Mouse (Mus musculus): ENCODE data around the gene Chrng. TPM values are rescaled to one million over a fixed set of nuclear protein-coding genes. Genes with fewer than 3 reads are reported as not detected.

The Chrng gene
- polyA plus RNA-seq, 1 experiment = 376 TPM

GRCm38 (mm10) chr1:87180896-87181295, 23.6 kb upstream of the Chrng start:
- Histone ChIP-seq H3K79me2 (ENCODE audit: control insufficient read depth, insufficient read depth) (no peaks in the 10 kb centered on the region), H3K36me3 (ENCODE audit: control insufficient read depth, insufficient read depth) (no peaks in the 10 kb centered on the region), H3ac (ENCODE audit: control insufficient read depth, insufficient read length) (no peak overlapping the region), H3K4me3 (no peak overlapping the region), H3K27me3 (ENCODE audit: control insufficient read depth, insufficient read depth, insufficient read length) (no peaks in the 10 kb centered on the region), H3K4me2 (ENCODE audit: low read depth) (peak overlapping the region; percentile 59)
- TF ChIP-seq POLR2AphosphoS2 (IDR thresholded peaks at IDR 0.05; ENCODE audit: insufficient read length, low read depth) = no peak
- no peak for TF ChIP-seq TCF3 (IDR thresholded peaks at IDR 0.05; ENCODE audit: insufficient read length, low read depth)
- peak; percentile 11 for TF ChIP-seq POLR2A (IDR thresholded peaks at IDR 0.05; ENCODE audit: insufficient read length, low read depth)
- peak in 1 of 3 experiments; percentile 40 for TF ChIP-seq MYOD1 (IDR thresholded peaks at IDR 0.05; ENCODE audit: control insufficient read depth in 1 of 3, insufficient read length in 2 of 3, low read depth in 2 of 3)
- TF ChIP-seq MYOG (IDR thresholded peaks at IDR 0.05; ENCODE audit: control insufficient read depth in 1 of 3, insufficient read depth in 1 of 3, insufficient read length in 2 of 3, low read depth in 2 of 3) = no peak
- no peak for TF ChIP-seq TCF12 (IDR thresholded peaks at IDR 0.05; ENCODE audit: insufficient read depth, poor library complexity, severe bottlenecking)
- TF ChIP-seq SRF (IDR thresholded peaks at IDR 0.05; ENCODE audit: control insufficient read depth, insufficient read length, low read depth) = no peak
- TF ChIP-seq REST (IDR thresholded peaks at IDR 0.05; ENCODE audit: insufficient read depth, insufficient read length) = no peak
- TF ChIP-seq CEBPB (IDR thresholded peaks at IDR 0.05; ENCODE audit: insufficient read depth, poor library complexity, severe bottlenecking) = peak; percentile 85
- TF ChIP-seq MAX (IDR thresholded peaks at IDR 0.05; ENCODE audit: low read depth) = no peak
- no peak for TF ChIP-seq E2F4 (IDR thresholded peaks at IDR 0.05; ENCODE audit: insufficient read depth)
- no peak for TF ChIP-seq USF1 (IDR thresholded peaks at IDR 0.05; ENCODE audit: low read depth)

- Histone ChIP-seq H3K79me2 (ENCODE audit: control insufficient read depth, insufficient read depth) (no peaks in the 10 kb centered on the region), H3ac (ENCODE audit: control insufficient read depth, insufficient read length) (no peak within 1 kb of the TSS), H3K4me3 (no peak within 1 kb of the TSS), H3K36me3 (ENCODE audit: control insufficient read depth, insufficient read depth) (no peaks in the 10 kb centered on the region), H3K4me2 (ENCODE audit: low read depth) (no peak within 1 kb of the TSS), H3K27me3 (ENCODE audit: control insufficient read depth, insufficient read depth, insufficient read length) (no peaks in the 10 kb centered on the region)
- TF ChIP-seq POLR2A (IDR thresholded peaks at IDR 0.05; ENCODE audit: insufficient read length, low read depth) = no peak
- no peak for TF ChIP-seq MYOD1 (IDR thresholded peaks at IDR 0.05; ENCODE audit: control insufficient read depth in 1 of 3, insufficient read length in 2 of 3, low read depth in 2 of 3)
- TF ChIP-seq MYOG (IDR thresholded peaks at IDR 0.05; ENCODE audit: control insufficient read depth in 1 of 3, insufficient read depth in 1 of 3, insufficient read length in 2 of 3, low read depth in 2 of 3) = no peak
- TF ChIP-seq TCF12 (IDR thresholded peaks at IDR 0.05; ENCODE audit: insufficient read depth, poor library complexity, severe bottlenecking) = no peak
- TF ChIP-seq REST (IDR thresholded peaks at IDR 0.05; ENCODE audit: insufficient read depth, insufficient read length) = no peak
- TF ChIP-seq MAX (IDR thresholded peaks at IDR 0.05; ENCODE audit: low read depth) = no peak
- no peak for TF ChIP-seq CEBPB (IDR thresholded peaks at IDR 0.05; ENCODE audit: insufficient read depth, poor library complexity, severe bottlenecking)
- no peak for TF ChIP-seq E2F4 (IDR thresholded peaks at IDR 0.05; ENCODE audit: insufficient read depth)
- no peak for TF ChIP-seq USF1 (IDR thresholded peaks at IDR 0.05; ENCODE audit: low read depth)
- TF ChIP-seq POLR2AphosphoS2 (IDR thresholded peaks at IDR 0.05; ENCODE audit: insufficient read length, low read depth) = no peak
- TF ChIP-seq TCF3 (IDR thresholded peaks at IDR 0.05; ENCODE audit: insufficient read length, low read depth) = no peak
- no peak for TF ChIP-seq SRF (IDR thresholded peaks at IDR 0.05; ENCODE audit: control insufficient read depth, insufficient read length, low read depth)
Observed at GRCm38 (mm10) chr1:87183013-87183412, 21.4 kb upstream of the Chrng start, which contains the start of gene Prss56. Prss56 (plus strand) TSS chr1:87183313.

GRCm38 (mm10) chr1:87183998-87184750, 20.3 kb upstream of the Chrng start:
- no peak overlapping the region for H3K4me2 ChIP-seq (ENCODE audit: low read depth)
- H3K79me2 ChIP-seq (ENCODE audit: control insufficient read depth, insufficient read depth) = no peaks in the 10 kb centered on the region
- TF ChIP-seq MYOG (IDR thresholded peaks at IDR 0.05; ENCODE audit: control insufficient read depth in 1 of 3, insufficient read depth in 1 of 3, insufficient read length in 2 of 3, low read depth in 2 of 3) = no peak
- TF ChIP-seq E2F4 (IDR thresholded peaks at IDR 0.05; ENCODE audit: insufficient read depth) = no peak
- TF ChIP-seq CEBPB (IDR thresholded peaks at IDR 0.05; ENCODE audit: insufficient read depth, poor library complexity, severe bottlenecking) = no peak
- TF ChIP-seq USF1 (IDR thresholded peaks at IDR 0.05; ENCODE audit: low read depth) = no peak
- TF ChIP-seq TCF12 (IDR thresholded peaks at IDR 0.05; ENCODE audit: insufficient read depth, poor library complexity, severe bottlenecking) = no peak
- TF ChIP-seq SRF (IDR thresholded peaks at IDR 0.05; ENCODE audit: control insufficient read depth, insufficient read length, low read depth) = no peak
- no peak for TF ChIP-seq MYOD1 (IDR thresholded peaks at IDR 0.05; ENCODE audit: control insufficient read depth in 1 of 3, insufficient read length in 2 of 3, low read depth in 2 of 3)
- no peak for TF ChIP-seq POLR2AphosphoS2 (IDR thresholded peaks at IDR 0.05; ENCODE audit: insufficient read length, low read depth)
- TF ChIP-seq MAX (IDR thresholded peaks at IDR 0.05; ENCODE audit: low read depth) = no peak
- TF ChIP-seq POLR2A (IDR thresholded peaks at IDR 0.05; ENCODE audit: insufficient read length, low read depth) = no peak
- H3K4me3 ChIP-seq = no peak overlapping the region
- no peak overlapping the region for H3ac ChIP-seq (ENCODE audit: control insufficient read depth, insufficient read length)
- no peaks in the 10 kb centered on the region for H3K36me3 ChIP-seq (ENCODE audit: control insufficient read depth, insufficient read depth)
- H3K27me3 ChIP-seq (ENCODE audit: control insufficient read depth, insufficient read depth, insufficient read length) = no peaks in the 10 kb centered on the region

GRCm38 (mm10) chr1:87184751-87185139, 19.7 kb upstream of the Chrng start:
- no peaks in the 10 kb centered on the region for H3K36me3 ChIP-seq (ENCODE audit: control insufficient read depth, insufficient read depth)
- H3K27me3 ChIP-seq (ENCODE audit: control insufficient read depth, insufficient read depth, insufficient read length) = no peaks in the 10 kb centered on the region
- H3K79me2 ChIP-seq (ENCODE audit: control insufficient read depth, insufficient read depth) = no peaks in the 10 kb centered on the region
- TF ChIP-seq MYOD1 (IDR thresholded peaks at IDR 0.05; ENCODE audit: control insufficient read depth in 1 of 3, insufficient read length in 2 of 3, low read depth in 2 of 3) (peak in 1 of 3 experiments; percentile 52), POLR2AphosphoS2 (IDR thresholded peaks at IDR 0.05; ENCODE audit: insufficient read length, low read depth) (no peak), E2F4 (IDR thresholded peaks at IDR 0.05; ENCODE audit: insufficient read depth) (no peak), MYOG (IDR thresholded peaks at IDR 0.05; ENCODE audit: control insufficient read depth in 1 of 3, insufficient read depth in 1 of 3, insufficient read length in 2 of 3, low read depth in 2 of 3) (peak in 1 of 3 experiments; percentile 35), TCF3 (IDR thresholded peaks at IDR 0.05; ENCODE audit: insufficient read length, low read depth) (no peak)
- no peak overlapping the region for H3K4me3 ChIP-seq
- no peak overlapping the region for H3ac ChIP-seq (ENCODE audit: control insufficient read depth, insufficient read length)
- H3K4me2 ChIP-seq (ENCODE audit: low read depth) = no peak overlapping the region
